Mouse (Mus musculus): ENCODE measurements at regions not wholly inside any gene's neighbourhood (a gene's known extent, or its start where the extent isn't known, plus 50 kb on each side); places are given as distances from the start of the nearest gene placed in this dataset.

GRCm38 (mm10) chr1:64255554-64256295 lies 133.6 kb upstream of the Klf7 start:
- Histone ChIP-seq H3K9me3 (no peaks in the 10 kb centered on the region), H3K4me3 (no peak overlapping the region), H3K27me3 (ENCODE audit: insufficient read depth, poor library complexity, severe bottlenecking) (no peaks in the 10 kb centered on the region), H3K27ac (peak overlapping the region; percentile 25; the same call in 1 of the 2 replicates), H3K4me1 (replicated peaks) (peaks cover 16% of the 10 kb centered on the region), H3K36me3 (no peaks in the 10 kb centered on the region)
- 72% methylated on average over 14 of the region's 14 CpGs for WGBS
- no peak for DNase-seq (ENCODE audit: low spot score)

- Histone ChIP-seq H3K4me1 (replicated peaks) (peaks cover 16% of the 10 kb centered on the region), H3K9me3 (peaks cover 3% of the 10 kb centered on the region; the same call in 1 of the 2 replicates), H3K27me3 (ENCODE audit: insufficient read depth, poor library complexity, severe bottlenecking) (no peaks in the 10 kb centered on the region), H3K27ac (no peak overlapping the region), H3K36me3 (no peaks in the 10 kb centered on the region), H3K4me3 (no peak overlapping the region)
- DNase-seq (ENCODE audit: low spot score): no peak
- 80% methylated on average over 8 of the region's 8 CpGs for WGBS
Measured at GRCm38 (mm10) chr1:64254673-64255072, 132.6 kb upstream of the Klf7 start.

- no peak overlapping the region for H3K4me3 ChIP-seq
- peaks cover 3% of the 10 kb centered on the region; the same call in 1 of the 2 replicates for H3K9me3 ChIP-seq
- no peak for DNase-seq (ENCODE audit: low spot score)
- H3K36me3 ChIP-seq: no peaks in the 10 kb centered on the region
- H3K27ac ChIP-seq: no peak overlapping the region
- WGBS: 48% methylated on average over 8 of the region's 8 CpGs
- H3K27me3 ChIP-seq (ENCODE audit: insufficient read depth, poor library complexity, severe bottlenecking): no peaks in the 10 kb centered on the region
- H3K4me1 ChIP-seq (replicated peaks): peaks cover 16% of the 10 kb centered on the region
Measured at GRCm38 (mm10) chr1:64253996-64254395, 131.9 kb upstream of the Klf7 start.

GRCm38 (mm10) chr1:64242401-64242800 lies 120.3 kb upstream of the Klf7 start:
- no peaks in the 10 kb centered on the region for H3K4me1 ChIP-seq (replicated peaks)
- no peaks in the 10 kb centered on the region for H3K9me3 ChIP-seq
- whole genome bisulfite sequencing: 52% methylated on average over 2 of the region's 2 CpGs
- no peak overlapping the region for H3K27ac ChIP-seq
- no peaks in the 10 kb centered on the region for H3K36me3 ChIP-seq
- no peak overlapping the region for H3K4me3 ChIP-seq
- H3K27me3 ChIP-seq (ENCODE audit: insufficient read depth, poor library complexity, severe bottlenecking): no peaks in the 10 kb centered on the region
- DNase-seq (ENCODE audit: low spot score): no peak

- Histone ChIP-seq H3K36me3 (no peaks in the 10 kb centered on the region), H3K27ac (no peak overlapping the region), H3K4me1 (replicated peaks) (peaks cover 35% of the 10 kb centered on the region), H3K4me3 (no peak overlapping the region), H3K27me3 (ENCODE audit: insufficient read depth, poor library complexity, severe bottlenecking) (no peaks in the 10 kb centered on the region), H3K9me3 (no peaks in the 10 kb centered on the region)
- no peak for DNase-seq (ENCODE audit: low spot score)
- 86% methylated on average over 1 of the region's 1 CpGs for WGBS
Measured at GRCm38 (mm10) chr1:64229654-64230053, 107.6 kb upstream of the Klf7 start.

- WGBS: 33% methylated on average over 16 of the region's 16 CpGs
- peaks cover 53% of the 10 kb centered on the region for H3K4me1 ChIP-seq (replicated peaks)
- DNase-seq (ENCODE audit: low spot score): peak; percentile 69
- H3K27me3 ChIP-seq (ENCODE audit: insufficient read depth, poor library complexity, severe bottlenecking): no peaks in the 10 kb centered on the region
- no peaks in the 10 kb centered on the region for H3K9me3 ChIP-seq
- no peaks in the 10 kb centered on the region for H3K36me3 ChIP-seq
- no peak overlapping the region for H3K4me3 ChIP-seq
- H3K27ac ChIP-seq: peak overlapping the region; percentile 84
Measured at GRCm38 (mm10) chr1:64226001-64226918, 104.2 kb upstream of the Klf7 start.

- 74% methylated on average over 19 of the region's 19 CpGs for WGBS
- H3K27me3 ChIP-seq (ENCODE audit: insufficient read depth, poor library complexity, severe bottlenecking): no peaks in the 10 kb centered on the region
- no peaks in the 10 kb centered on the region for H3K9me3 ChIP-seq
- H3K27ac ChIP-seq: peak overlapping the region; percentile 86
- peaks cover 62% of the 10 kb centered on the region for H3K4me1 ChIP-seq (replicated peaks)
- H3K4me3 ChIP-seq: no peak overlapping the region
- H3K36me3 ChIP-seq: no peaks in the 10 kb centered on the region
- DNase-seq (ENCODE audit: low spot score): peak; percentile 47
Measured at GRCm38 (mm10) chr1:64223779-64224687, 102.0 kb upstream of the Klf7 start.

GRCm38 (mm10) chr1:64222475-64222874 lies 100.4 kb upstream of the Klf7 start:
- 83% methylated on average over 2 of the region's 2 CpGs for WGBS
- Histone ChIP-seq H3K4me3 (no peak overlapping the region), H3K27ac (no peak overlapping the region), H3K9me3 (no peaks in the 10 kb centered on the region), H3K27me3 (ENCODE audit: insufficient read depth, poor library complexity, severe bottlenecking) (no peaks in the 10 kb centered on the region), H3K36me3 (no peaks in the 10 kb centered on the region), H3K4me1 (replicated peaks) (peaks cover 50% of the 10 kb centered on the region)
- DNase-seq (ENCODE audit: low spot score): no peak

GRCm38 (mm10) chr1:64220486-64220885 lies 98.4 kb upstream of the Klf7 start:
- 86% methylated on average over 1 of the region's 1 CpGs for WGBS
- no peak overlapping the region for H3K27ac ChIP-seq
- H3K27me3 ChIP-seq (ENCODE audit: insufficient read depth, poor library complexity, severe bottlenecking): no peaks in the 10 kb centered on the region

GRCm38 (mm10) chr1:64220040-64220439 lies 98.0 kb upstream of the Klf7 start:
- Histone ChIP-seq H3K27me3 (ENCODE audit: insufficient read depth, poor library complexity, severe bottlenecking) (no peaks in the 10 kb centered on the region), H3K36me3 (no peaks in the 10 kb centered on the region), H3K9me3 (no peaks in the 10 kb centered on the region), H3K4me1 (replicated peaks) (peaks cover 33% of the 10 kb centered on the region), H3K4me3 (no peak overlapping the region), H3K27ac (no peak overlapping the region)
- no peak for DNase-seq (ENCODE audit: low spot score)
- 79% methylated on average over 5 of the region's 5 CpGs for WGBS

More at GRCm38 (mm10) chr1:64220486-64220885, 98.4 kb upstream of the Klf7 start:
- Histone ChIP-seq H3K4me3 (no peak overlapping the region), H3K36me3 (no peaks in the 10 kb centered on the region), H3K4me1 (replicated peaks) (peaks cover 33% of the 10 kb centered on the region), H3K9me3 (no peaks in the 10 kb centered on the region)
- no peak for DNase-seq (ENCODE audit: low spot score)

- H3K27ac ChIP-seq: no peak overlapping the region
- H3K27me3 ChIP-seq (ENCODE audit: insufficient read depth, poor library complexity, severe bottlenecking): no peaks in the 10 kb centered on the region
- H3K9me3 ChIP-seq: no peaks in the 10 kb centered on the region
- no peak for DNase-seq (ENCODE audit: low spot score)
- peaks cover 23% of the 10 kb centered on the region for H3K4me1 ChIP-seq (replicated peaks)
- no peak overlapping the region for H3K4me3 ChIP-seq
- H3K36me3 ChIP-seq: no peaks in the 10 kb centered on the region
- 77% methylated on average over 4 of the region's 4 CpGs for WGBS
Measured at GRCm38 (mm10) chr1:64215646-64216045, 93.6 kb upstream of the Klf7 start.

GRCm38 (mm10) chr1:64209131-64209530 lies 87.0 kb upstream of the Klf7 start:
- Histone ChIP-seq H3K36me3 (no peaks in the 10 kb centered on the region), H3K4me1 (replicated peaks) (peaks cover 8% of the 10 kb centered on the region), H3K4me3 (no peak overlapping the region), H3K27ac (no peak overlapping the region), H3K9me3 (peaks cover 7% of the 10 kb centered on the region; the same call in 1 of the 2 replicates), H3K27me3 (ENCODE audit: insufficient read depth, poor library complexity, severe bottlenecking) (no peaks in the 10 kb centered on the region)
- DNase-seq (ENCODE audit: low spot score): no peak
- 75% methylated on average over 1 of the region's 1 CpGs for WGBS

Data from hindbrain, embryonic 10.5 days (tissue).